Mouse (Mus musculus): ENCODE results near the gene Cyp4v3. TPM values are rescaled to one million over a fixed set of nuclear protein-coding genes. Genes with fewer than 3 reads are reported as not detected.

Cyp4v3 gene
- polyA plus RNA-seq, 1 experiment = 61.2 TPM

DNA sequence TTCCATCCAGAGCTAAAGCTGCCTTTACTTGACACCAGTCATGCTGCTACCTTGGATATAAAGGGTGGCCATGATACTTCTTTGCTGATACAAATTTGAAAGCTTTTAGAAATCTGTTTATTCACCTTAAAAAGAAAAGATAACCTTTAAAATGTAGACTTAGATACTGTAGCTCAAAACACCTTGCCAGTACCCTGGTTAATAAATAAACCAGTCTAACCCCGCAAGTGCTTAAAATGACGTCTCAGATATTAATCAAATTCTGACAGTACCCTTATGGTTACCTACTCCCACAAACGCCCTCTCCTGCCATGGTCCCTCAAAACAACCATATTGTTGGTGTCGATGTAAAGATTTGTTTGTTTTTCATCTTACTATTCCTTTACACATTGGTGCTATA is 8.9 kb downstream of the Cyp4v3 start:
- Histone ChIP-seq H3K27ac (ENCODE audit: insufficient read depth, low read depth, low read length) (no peak overlapping the region), H3K4me1 (ENCODE audit: control insufficient read depth, insufficient read depth, low read length) (peaks cover under 1% of the 10 kb centered on the region; the same call in 1 of the 2 replicates), H3K4me3 (ENCODE audit: insufficient read depth, low read length) (no peak overlapping the region)
- no peak for TF ChIP-seq CTCF (IDR thresholded peaks at IDR 0.05; ENCODE audit: low read depth, low read length)
- TF ChIP-seq POLR2A (IDR thresholded peaks at IDR 0.05; ENCODE audit: borderline replicate concordance, low read depth, low read length) = no peak

DNA sequence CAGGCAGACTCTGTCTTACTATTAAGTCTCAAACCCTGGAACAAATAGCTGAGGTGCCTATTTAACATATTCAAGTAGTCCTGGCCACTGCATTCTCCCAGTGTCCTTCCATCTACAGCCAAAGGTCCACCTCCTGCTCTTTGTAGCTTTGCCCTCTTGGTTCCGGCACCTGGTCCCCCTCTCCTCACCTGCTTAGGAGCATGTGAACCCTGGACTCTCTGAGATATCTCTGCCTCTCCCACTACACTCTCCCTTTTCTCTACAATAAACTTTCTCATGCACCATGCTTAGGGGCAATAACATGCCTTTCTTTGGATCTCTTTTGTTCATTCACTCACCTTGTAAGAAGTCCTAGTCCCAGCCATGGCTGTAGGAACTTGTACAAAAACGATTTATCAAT is 11.7 kb downstream of the Cyp4v3 start:
- no peak overlapping the region for H3K27ac ChIP-seq (ENCODE audit: insufficient read depth, low read depth, low read length)
- no peak for TF ChIP-seq CTCF (IDR thresholded peaks at IDR 0.05; ENCODE audit: low read depth, low read length)
- no peak for TF ChIP-seq POLR2A (IDR thresholded peaks at IDR 0.05; ENCODE audit: borderline replicate concordance, low read depth, low read length)
- no peak overlapping the region for H3K4me3 ChIP-seq (ENCODE audit: insufficient read depth, low read length)
- H3K4me1 ChIP-seq (ENCODE audit: control insufficient read depth, insufficient read depth, low read length) = no peaks in the 10 kb centered on the region

DNA sequence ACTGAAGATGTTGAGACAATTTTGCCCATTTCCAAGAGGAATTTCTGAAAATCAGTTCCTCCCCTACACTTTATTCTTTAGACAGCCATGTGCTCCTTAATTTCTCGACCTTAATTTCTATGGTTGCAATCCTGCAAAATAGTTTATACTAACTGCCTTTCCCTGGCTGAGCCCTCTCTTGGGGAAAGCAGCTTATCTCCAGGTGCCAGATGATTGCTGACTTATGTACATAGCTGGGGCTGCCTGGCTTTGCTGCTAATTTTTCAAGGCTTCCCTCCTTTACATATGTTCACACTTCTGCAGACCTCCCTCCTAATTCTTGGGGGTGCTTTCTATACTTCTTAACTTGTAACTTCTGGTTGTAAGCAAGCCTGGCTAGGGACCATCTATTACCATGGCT is 12.1 kb downstream of the Cyp4v3 start:
- H3K27ac ChIP-seq (ENCODE audit: insufficient read depth, low read depth, low read length) = no peak overlapping the region
- H3K4me1 ChIP-seq (ENCODE audit: control insufficient read depth, insufficient read depth, low read length) = no peaks in the 10 kb centered on the region
- no peak overlapping the region for H3K4me3 ChIP-seq (ENCODE audit: insufficient read depth, low read length)
- TF ChIP-seq CTCF (IDR thresholded peaks at IDR 0.05; ENCODE audit: low read depth, low read length) (no peak), POLR2A (IDR thresholded peaks at IDR 0.05; ENCODE audit: borderline replicate concordance, low read depth, low read length) (no peak)

DNA sequence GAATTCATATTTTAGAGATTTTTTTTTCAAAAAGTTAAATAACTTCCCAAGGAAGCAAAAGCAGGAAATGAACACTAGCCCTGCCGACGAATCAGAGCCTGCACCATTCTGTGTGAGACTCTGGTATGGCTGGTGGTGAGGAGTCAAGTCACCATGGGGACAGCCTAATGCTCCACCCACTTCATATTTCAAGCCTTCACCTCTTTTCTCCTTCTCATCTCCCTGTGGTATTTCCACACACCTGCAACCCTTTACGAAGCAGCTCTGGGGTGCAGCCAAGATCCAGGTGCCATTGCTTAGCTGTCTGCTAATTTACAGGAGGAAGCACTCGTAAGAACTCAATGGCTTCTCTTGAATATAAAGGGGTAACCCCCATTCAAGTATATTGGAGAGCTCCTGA is 22.0 kb downstream of the Cyp4v3 start:
- TF ChIP-seq CTCF (IDR thresholded peaks at IDR 0.05; ENCODE audit: low read depth, low read length) = no peak
- TF ChIP-seq POLR2A (IDR thresholded peaks at IDR 0.05; ENCODE audit: borderline replicate concordance, low read depth, low read length) = no peak
- Histone ChIP-seq H3K4me3 (ENCODE audit: insufficient read depth, low read length) (no peak overlapping the region), H3K27ac (ENCODE audit: insufficient read depth, low read depth, low read length) (no peak overlapping the region), H3K4me1 (ENCODE audit: control insufficient read depth, insufficient read depth, low read length) (no peaks in the 10 kb centered on the region)

DNA sequence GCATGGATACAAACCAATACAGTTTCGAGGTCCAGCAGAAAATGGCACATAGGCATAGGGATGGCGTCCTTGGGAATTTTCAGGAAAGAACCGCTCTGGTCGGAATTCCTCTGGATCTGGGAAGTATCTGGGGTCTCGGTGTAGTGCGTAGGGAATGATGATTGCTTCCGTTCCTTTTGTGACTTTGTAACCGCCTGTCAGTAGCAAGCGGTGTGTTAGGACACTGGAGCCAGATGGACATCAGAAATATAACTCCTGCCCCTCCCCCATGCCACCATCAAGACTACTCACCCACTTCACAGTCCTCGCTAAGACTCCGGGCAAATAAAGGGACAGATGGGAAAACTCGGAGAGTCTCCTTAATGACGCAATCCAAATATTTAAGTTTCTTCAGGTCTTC is 24.6 kb downstream of the Cyp4v3 start, which contains the start of gene Gm45753:
Gene Gm45753, minus strand, starts transcription at position 101 of the 400 bp plus-strand sequence.
- Histone ChIP-seq H3K4me3 (ENCODE audit: insufficient read depth, low read length) (no peak within 1 kb of the TSS), H3K4me1 (ENCODE audit: control insufficient read depth, insufficient read depth, low read length) (no peaks in the 10 kb centered on the region), H3K27ac (ENCODE audit: insufficient read depth, low read depth, low read length) (no peak within 1 kb of the TSS)
- no peak for TF ChIP-seq POLR2A (IDR thresholded peaks at IDR 0.05; ENCODE audit: borderline replicate concordance, low read depth, low read length)
- TF ChIP-seq CTCF (IDR thresholded peaks at IDR 0.05; ENCODE audit: low read depth, low read length) = no peak

DNA sequence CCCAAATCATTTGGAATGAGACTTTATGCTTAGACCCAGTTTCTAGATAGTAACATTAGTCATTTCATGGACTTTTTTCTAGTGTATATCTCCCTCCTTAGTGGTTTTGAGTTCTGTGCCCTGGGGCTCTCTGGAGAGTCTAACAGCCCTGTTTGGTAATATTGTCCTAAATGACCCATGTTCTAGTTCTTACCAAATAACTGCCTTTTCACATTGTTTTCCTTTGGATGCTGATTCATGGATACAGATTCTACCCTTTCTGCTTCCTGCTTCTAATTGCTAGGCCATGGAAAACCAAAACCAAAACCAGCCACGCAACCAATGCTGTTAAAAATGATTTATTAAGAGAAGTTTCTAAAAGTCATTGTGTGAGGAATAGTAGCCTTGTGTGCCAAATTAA is 27.5 kb downstream of the Cyp4v3 start:
- Histone ChIP-seq H3K27ac (ENCODE audit: insufficient read depth, low read depth, low read length) (no peak overlapping the region), H3K4me1 (ENCODE audit: control insufficient read depth, insufficient read depth, low read length) (no peaks in the 10 kb centered on the region), H3K4me3 (ENCODE audit: insufficient read depth, low read length) (no peak overlapping the region)
- TF ChIP-seq POLR2A (IDR thresholded peaks at IDR 0.05; ENCODE audit: borderline replicate concordance, low read depth, low read length) = no peak
- TF ChIP-seq CTCF (IDR thresholded peaks at IDR 0.05; ENCODE audit: low read depth, low read length) = no peak

DNA sequence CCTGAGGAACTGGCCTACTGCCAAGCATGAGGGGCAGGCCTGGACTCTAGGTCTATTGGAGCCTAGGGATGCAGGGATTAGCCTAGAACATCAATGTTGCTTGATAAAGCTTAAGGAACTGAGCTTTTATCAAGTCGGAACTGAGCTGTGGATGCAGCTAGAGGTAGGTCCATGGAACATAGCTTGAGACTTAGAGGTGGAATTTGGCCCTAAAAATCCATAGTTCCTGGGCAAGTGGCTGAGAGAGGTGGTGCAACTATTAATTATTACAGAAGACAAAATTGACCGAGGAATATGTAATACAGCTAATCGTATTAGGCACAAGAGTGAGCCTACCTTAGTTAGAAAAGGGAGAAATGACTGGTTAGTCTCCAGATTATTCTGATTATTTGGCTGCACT is 28.7 kb downstream of the Cyp4v3 start:
- Histone ChIP-seq H3K27ac (ENCODE audit: insufficient read depth, low read depth, low read length) (no peak overlapping the region), H3K4me1 (ENCODE audit: control insufficient read depth, insufficient read depth, low read length) (no peaks in the 10 kb centered on the region), H3K4me3 (ENCODE audit: insufficient read depth, low read length) (no peak overlapping the region)
- no peak for TF ChIP-seq POLR2A (IDR thresholded peaks at IDR 0.05; ENCODE audit: borderline replicate concordance, low read depth, low read length)
- TF ChIP-seq CTCF (IDR thresholded peaks at IDR 0.05; ENCODE audit: low read depth, low read length) = no peak

DNA sequence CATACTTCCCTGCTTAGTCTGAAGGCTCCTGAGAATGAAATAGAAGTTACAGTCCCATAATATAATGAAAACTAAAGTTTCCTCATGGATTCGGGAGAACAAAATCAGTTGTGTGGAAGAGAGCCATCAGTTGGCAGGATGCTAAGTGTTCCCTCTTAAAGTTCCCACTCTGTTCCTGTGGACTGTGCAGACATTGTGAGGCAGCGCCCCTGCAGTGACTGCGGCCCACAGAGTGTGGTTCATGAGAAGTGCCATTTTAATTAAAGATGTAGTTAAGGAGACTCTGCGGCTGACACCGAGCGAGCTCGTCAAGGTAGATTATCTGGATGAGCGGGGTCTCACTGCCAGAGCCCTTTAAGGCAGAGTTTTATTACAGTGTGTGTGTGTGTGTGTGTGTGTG is 30.6 kb downstream of the Cyp4v3 start:
- no peak overlapping the region for H3K4me3 ChIP-seq (ENCODE audit: insufficient read depth, low read length)
- H3K27ac ChIP-seq (ENCODE audit: insufficient read depth, low read depth, low read length) = no peak overlapping the region
- H3K4me1 ChIP-seq (ENCODE audit: control insufficient read depth, insufficient read depth, low read length) = 0 out of 2 replicates have a peak, but pooled peaks cover 2% of the 10 kb centered on the region
- TF ChIP-seq POLR2A (IDR thresholded peaks at IDR 0.05; ENCODE audit: borderline replicate concordance, low read depth, low read length) (no peak), CTCF (IDR thresholded peaks at IDR 0.05; ENCODE audit: low read depth, low read length) (no peak)

DNA sequence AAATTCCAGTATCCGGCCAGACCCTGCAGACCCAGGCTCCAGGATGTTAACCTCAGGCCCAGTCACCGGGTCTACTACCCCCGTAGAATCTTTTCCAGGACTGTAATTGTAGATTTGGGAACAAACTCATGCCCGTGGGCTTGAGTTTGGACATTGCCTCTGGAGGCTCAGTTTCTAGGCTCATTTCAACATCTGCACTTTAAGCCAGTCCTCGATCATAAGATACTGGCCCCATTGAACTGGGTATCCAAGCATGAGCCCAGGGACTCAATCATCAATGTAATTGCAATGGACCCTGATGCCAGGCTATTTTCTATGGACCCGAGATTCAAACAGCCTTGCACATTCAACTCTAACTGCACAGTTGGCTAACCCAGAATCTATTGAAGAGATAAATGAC is 37.7 kb downstream of the Cyp4v3 start:
- TF ChIP-seq CTCF (IDR thresholded peaks at IDR 0.05; ENCODE audit: low read depth, low read length) (no peak), POLR2A (IDR thresholded peaks at IDR 0.05; ENCODE audit: borderline replicate concordance, low read depth, low read length) (no peak)
- Histone ChIP-seq H3K27ac (ENCODE audit: insufficient read depth, low read depth, low read length) (no peak overlapping the region), H3K4me3 (ENCODE audit: insufficient read depth, low read length) (no peak overlapping the region), H3K4me1 (ENCODE audit: control insufficient read depth, insufficient read depth, low read length) (0 out of 2 replicates have a peak, but pooled peaks cover 2% of the 10 kb centered on the region)

DNA sequence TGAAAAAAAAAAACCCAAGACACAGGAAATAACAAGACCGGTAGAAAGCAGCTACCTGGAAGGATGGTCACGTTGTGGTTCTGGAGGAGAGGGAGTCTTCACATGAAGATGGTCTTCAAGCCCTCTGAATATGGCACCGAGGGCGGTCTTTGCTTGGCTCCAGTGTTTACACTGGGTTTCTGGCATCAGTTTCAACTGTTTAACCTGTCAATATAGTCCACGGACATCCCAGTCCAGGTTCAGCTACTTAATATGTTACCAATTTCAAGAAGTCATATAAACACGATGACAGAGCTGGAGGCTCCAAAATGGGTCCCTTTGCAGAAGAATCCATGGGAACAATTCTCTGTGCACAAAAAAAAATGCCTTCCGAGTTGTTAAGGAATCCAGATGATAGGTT is 38.3 kb downstream of the Cyp4v3 start, which contains the start of gene Klkb1:
Gene Klkb1, minus strand, starts transcription at position 173 of the 400 bp plus-strand sequence.
- Histone ChIP-seq H3K4me3 (ENCODE audit: insufficient read depth, low read length) (no peak within 1 kb of the TSS), H3K27ac (ENCODE audit: insufficient read depth, low read depth, low read length) (no peak within 1 kb of the TSS), H3K4me1 (ENCODE audit: control insufficient read depth, insufficient read depth, low read length) (0 out of 2 replicates have a peak, but pooled peaks cover 2% of the 10 kb centered on the region)
- no peak for TF ChIP-seq POLR2A (IDR thresholded peaks at IDR 0.05; ENCODE audit: borderline replicate concordance, low read depth, low read length)
- no peak for TF ChIP-seq CTCF (IDR thresholded peaks at IDR 0.05; ENCODE audit: low read depth, low read length)

DNA sequence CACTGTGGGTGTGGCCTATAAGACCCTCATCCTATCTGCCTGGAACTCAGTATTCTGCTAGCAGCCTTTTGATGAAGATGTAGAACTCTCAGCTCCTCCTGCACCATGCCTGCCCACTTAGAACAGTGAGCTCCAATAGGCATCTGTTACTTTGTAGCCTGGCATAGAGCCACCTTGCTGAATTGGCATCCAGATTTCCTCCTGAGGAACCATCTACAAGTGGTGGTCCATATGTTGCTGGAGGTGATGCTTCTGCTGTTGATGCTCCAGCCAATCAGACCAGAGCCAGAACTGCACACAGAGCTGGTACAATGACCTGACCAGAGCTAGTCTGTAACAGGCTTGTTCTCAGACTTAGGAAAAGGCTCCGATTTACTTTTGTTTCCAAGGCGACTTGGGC is 41.2 kb downstream of the Cyp4v3 start:
- Histone ChIP-seq H3K27ac (ENCODE audit: insufficient read depth, low read depth, low read length) (no peak overlapping the region), H3K4me1 (ENCODE audit: control insufficient read depth, insufficient read depth, low read length) (no peaks in the 10 kb centered on the region), H3K4me3 (ENCODE audit: insufficient read depth, low read length) (no peak overlapping the region)
- no peak for TF ChIP-seq POLR2A (IDR thresholded peaks at IDR 0.05; ENCODE audit: borderline replicate concordance, low read depth, low read length)
- no peak for TF ChIP-seq CTCF (IDR thresholded peaks at IDR 0.05; ENCODE audit: low read depth, low read length)
